Mouse (Mus musculus): ENCODE measurements at regions not wholly inside any gene's neighbourhood (a gene's known extent, or its start where the extent isn't known, plus 50 kb on each side); places are given as distances from the start of the nearest gene placed in this dataset.

- CTCF ChIA-PET: no interaction called here
These were observed 196.5 kb upstream of the Pkn2 start for GRCm38 (mm10) chr3:143078310-143078709.

- CTCF ChIA-PET: no interaction called here
These were observed 190.1 kb upstream of the Pkn2 start for GRCm38 (mm10) chr3:143071839-143072373.

GRCm38 (mm10) chr3:143054858-143055257, 173.1 kb upstream of the Pkn2 start:
- CTCF ChIA-PET: no interaction called here

GRCm38 (mm10) chr3:143053286-143053993, 171.6 kb upstream of the Pkn2 start:
- CTCF ChIA-PET: no interaction called here

- CTCF ChIA-PET: no interaction called here
These were observed 158.9 kb upstream of the Pkn2 start for GRCm38 (mm10) chr3:143040666-143041065.

- CTCF ChIA-PET: no interaction called here
These were observed 154.3 kb upstream of the Pkn2 start for GRCm38 (mm10) chr3:143036108-143036507.

GRCm38 (mm10) chr3:143034588-143034987, 152.8 kb upstream of the Pkn2 start:
- CTCF ChIA-PET: no interaction called here

GRCm38 (mm10) chr3:143022486-143022885, 140.7 kb upstream of the Pkn2 start:
- CTCF ChIA-PET: no interaction called here

- CTCF ChIA-PET: no interaction called here
These were observed 139.5 kb upstream of the Pkn2 start for GRCm38 (mm10) chr3:143021159-143021871.

- CTCF ChIA-PET: no interaction called here
These were observed 135.7 kb upstream of the Pkn2 start for GRCm38 (mm10) chr3:143017480-143017879.

GRCm38 (mm10) chr3:143016758-143017157, 135.0 kb upstream of the Pkn2 start:
- CTCF ChIA-PET: no interaction called here

- CTCF ChIA-PET: no interaction called here
These were observed 132.6 kb upstream of the Pkn2 start for GRCm38 (mm10) chr3:143014421-143014820.

- CTCF ChIA-PET: no interaction called here
These were observed 125.2 kb upstream of the Pkn2 start for GRCm38 (mm10) chr3:143007047-143007446.

GRCm38 (mm10) chr3:143001952-143002351, 120.1 kb upstream of the Pkn2 start:
- CTCF ChIA-PET: no interaction called here

GRCm38 (mm10) chr3:142995981-142996743, 114.4 kb upstream of the Pkn2 start:
- CTCF ChIA-PET: no interaction called here

- CTCF ChIA-PET: no interaction called here
These were observed 102.7 kb upstream of the Pkn2 start for GRCm38 (mm10) chr3:142984547-142984946.

GRCm38 (mm10) chr3:142981221-142981620, 99.4 kb upstream of the Pkn2 start:
- CTCF ChIA-PET: no interaction called here

- CTCF ChIA-PET: no interaction called here
These were observed 97.4 kb upstream of the Pkn2 start for GRCm38 (mm10) chr3:142979161-142979560.

- CTCF ChIA-PET: no interaction called here
These were observed 95.0 kb upstream of the Pkn2 start for GRCm38 (mm10) chr3:142976519-142977394.

GRCm38 (mm10) chr3:142975606-142976005, 93.8 kb upstream of the Pkn2 start:
- CTCF ChIA-PET: no interaction called here

- CTCF ChIA-PET: interaction anchor here (0.5 to 0.6 kb wide), 2 partner anchors 790 to 1641 kb away, joined by 3 read pairs; no protein-coding TSS in a partner anchor
These were observed 87.7 kb upstream of the Pkn2 start for GRCm38 (mm10) chr3:142969501-142969900.

GRCm38 (mm10) chr3:142965604-142966003, 83.8 kb upstream of the Pkn2 start:
- CTCF ChIA-PET: no interaction called here

Data from spleen, embryonic (tissue).